Mouse (Mus musculus) heart, embryonic 15.5 days (tissue): ENCODE measurements at regions not wholly inside any gene's neighbourhood (a gene's known extent, or its start where the extent isn't known, plus 50 kb on each side); places are given as distances from the start of the nearest gene placed in this dataset.

Experiments used
- ATAC-seq: fragments of 200-750 bp; cut with Nextera tagmentation; replicated peaks from 2 replicates; pipeline ENCODE4 v1.8.0; 2017; ENCODE audit warnings: low read depth, moderate TSS enrichment; ENCODE audit not compliant: insufficient number of reproducible peaks, insufficient read depth, low FRiP score
- H3K27ac ChIP-seq: fragments of 300-500 bp; sonication (generic); 2 replicates; pipeline ENCODE4 v1.5.1; 2015; ENCODE audit warnings: mild to moderate bottlenecking, inconsistent platforms
- H3K27me3 ChIP-seq: fragments of 300-500 bp; sonication (generic); 2 replicates; pipeline ENCODE4 v1.6.1; 2015; ENCODE audit warnings: inconsistent platforms
- H3K36me3 ChIP-seq: fragments of 300-500 bp; sonication (generic); 2 replicates; pipeline ENCODE4 v1.6.1; 2015; ENCODE audit warnings: mild to moderate bottlenecking, inconsistent platforms
- H3K4me1 ChIP-seq: fragments of 300-500 bp; sonication (generic); replicated peaks from 2 replicates; pipeline ENCODE4 v1.6.1; 2015; ENCODE audit warnings: inconsistent platforms
- H3K4me2 ChIP-seq: fragments of 300-500 bp; sonication (generic); 2 replicates; pipeline ENCODE4 v1.6.1; 2015; ENCODE audit warnings: inconsistent platforms, mild to moderate bottlenecking, moderate library complexity
- H3K4me3 ChIP-seq: fragments of 300-500 bp; sonication (generic); 2 replicates; pipeline ENCODE4 v1.5.1; 2015; ENCODE audit warnings: mild to moderate bottlenecking, inconsistent platforms
- H3K9ac ChIP-seq: fragments of 300-500 bp; sonication (generic); 2 replicates; pipeline ENCODE4 v1.6.1; 2015; ENCODE audit warnings: mild to moderate bottlenecking, inconsistent platforms
- H3K9me3 ChIP-seq: fragments of 300-500 bp; sonication (generic); replicated peaks from 2 replicates; pipeline ENCODE4 v1.6.1; 2016; ENCODE audit warnings: inconsistent platforms
- WGBS: fragments of 180-500 bp; shearing (Covaris S2); methylation state at CpG from one replicate; pipeline ENCODE4 v1.1.7; 2015; ENCODE audit warnings: mixed read lengths; 5-methylcytosine and 5-hydroxymethylcytosine counted together

GRCm38 (mm10) chr6:95179993-95180392 is 63.0 kb downstream of the Kbtbd8 start:
- no peak overlapping the region for H3K4me3 ChIP-seq
- no peaks in the 10 kb centered on the region for H3K36me3 ChIP-seq
- no peaks in the 10 kb centered on the region for H3K27me3 ChIP-seq
- H3K9ac ChIP-seq, result no peak overlapping the region
- no peak overlapping the region for H3K27ac ChIP-seq
- H3K4me1 ChIP-seq, result no peaks in the 10 kb centered on the region
- ATAC-seq, result no peak
- 62% methylated on average over 2 of the region's 2 CpGs for WGBS
- no peaks in the 10 kb centered on the region for H3K9me3 ChIP-seq
- no peak overlapping the region for H3K4me2 ChIP-seq

- no peak overlapping the region for H3K9ac ChIP-seq
- H3K4me2 ChIP-seq, result no peak overlapping the region
- H3K27me3 ChIP-seq, result no peaks in the 10 kb centered on the region
- WGBS, result 9% methylated on average over 1 of the region's 1 CpGs
- no peak for ATAC-seq
- no peak overlapping the region for H3K27ac ChIP-seq
- H3K4me3 ChIP-seq, result no peak overlapping the region
- no peaks in the 10 kb centered on the region for H3K36me3 ChIP-seq
- 0 out of 2 replicates have a peak, but pooled peaks cover 2% of the 10 kb centered on the region for H3K4me1 ChIP-seq
- H3K9me3 ChIP-seq, result no peaks in the 10 kb centered on the region
These were observed 65.2 kb downstream of the Kbtbd8 start for GRCm38 (mm10) chr6:95182238-95182637.

- Histone ChIP-seq H3K4me1 (0 out of 2 replicates have a peak, but pooled peaks cover 2% of the 10 kb centered on the region), H3K27ac (no peak overlapping the region), H3K27me3 (no peaks in the 10 kb centered on the region), H3K4me3 (no peak overlapping the region), H3K4me2 (no peak overlapping the region), H3K36me3 (no peaks in the 10 kb centered on the region), H3K9ac (no peak overlapping the region), H3K9me3 (no peaks in the 10 kb centered on the region)
- ATAC-seq, result no peak
- 62% methylated on average over 7 of the region's 7 CpGs for WGBS
These were observed 68.3 kb downstream of the Kbtbd8 start for GRCm38 (mm10) chr6:95185074-95185931.

GRCm38 (mm10) chr6:95196631-95197030 is 79.6 kb downstream of the Kbtbd8 start:
- Histone ChIP-seq H3K9me3 (no peaks in the 10 kb centered on the region), H3K4me1 (no peaks in the 10 kb centered on the region), H3K27ac (no peak overlapping the region), H3K4me2 (no peak overlapping the region), H3K4me3 (no peak overlapping the region), H3K27me3 (no peaks in the 10 kb centered on the region), H3K9ac (no peak overlapping the region), H3K36me3 (no peaks in the 10 kb centered on the region)
- 73% methylated on average over 2 of the region's 2 CpGs for WGBS
- ATAC-seq, result no peak

GRCm38 (mm10) chr6:95198611-95199010 is 81.6 kb downstream of the Kbtbd8 start:
- Histone ChIP-seq H3K27me3 (no peaks in the 10 kb centered on the region), H3K4me2 (no peak overlapping the region), H3K27ac (no peak overlapping the region), H3K4me3 (no peak overlapping the region), H3K36me3 (no peaks in the 10 kb centered on the region), H3K4me1 (no peaks in the 10 kb centered on the region), H3K9me3 (no peaks in the 10 kb centered on the region), H3K9ac (no peak overlapping the region)
- 79% methylated on average over 6 of the region's 6 CpGs for WGBS
- ATAC-seq, result no peak

- Histone ChIP-seq H3K36me3 (no peaks in the 10 kb centered on the region), H3K27ac (no peak overlapping the region), H3K9me3 (no peaks in the 10 kb centered on the region), H3K27me3 (no peaks in the 10 kb centered on the region), H3K4me1 (no peaks in the 10 kb centered on the region), H3K9ac (no peak overlapping the region), H3K4me2 (no peak overlapping the region), H3K4me3 (no peak overlapping the region)
- ATAC-seq, result no peak
- 41% methylated on average over 6 of the region's 6 CpGs for WGBS
These were observed 85.3 kb downstream of the Kbtbd8 start for GRCm38 (mm10) chr6:95202291-95202790.

GRCm38 (mm10) chr6:95202978-95203377 is 85.9 kb downstream of the Kbtbd8 start:
- no peak for ATAC-seq
- no peak overlapping the region for H3K4me2 ChIP-seq
- WGBS, result 80% methylated on average over 9 of the region's 9 CpGs
- H3K27ac ChIP-seq, result no peak overlapping the region
- H3K4me1 ChIP-seq, result no peaks in the 10 kb centered on the region
- no peaks in the 10 kb centered on the region for H3K36me3 ChIP-seq
- H3K4me3 ChIP-seq, result no peak overlapping the region
- no peaks in the 10 kb centered on the region for H3K27me3 ChIP-seq
- H3K9ac ChIP-seq, result no peak overlapping the region
- no peaks in the 10 kb centered on the region for H3K9me3 ChIP-seq

GRCm38 (mm10) chr6:95204231-95204630 is 87.2 kb downstream of the Kbtbd8 start:
- no peak overlapping the region for H3K27ac ChIP-seq
- 49% methylated on average over 3 of the region's 3 CpGs for WGBS
- H3K27me3 ChIP-seq, result no peaks in the 10 kb centered on the region
- no peaks in the 10 kb centered on the region for H3K36me3 ChIP-seq
- no peaks in the 10 kb centered on the region for H3K9me3 ChIP-seq
- no peaks in the 10 kb centered on the region for H3K4me1 ChIP-seq
- no peak overlapping the region for H3K9ac ChIP-seq
- H3K4me3 ChIP-seq, result no peak overlapping the region
- no peak overlapping the region for H3K4me2 ChIP-seq
- no peak for ATAC-seq

GRCm38 (mm10) chr6:95207063-95207462 is 90.0 kb downstream of the Kbtbd8 start:
- no peak for ATAC-seq
- Histone ChIP-seq H3K4me2 (no peak overlapping the region), H3K4me1 (no peaks in the 10 kb centered on the region), H3K9ac (no peak overlapping the region), H3K27me3 (no peaks in the 10 kb centered on the region), H3K4me3 (no peak overlapping the region), H3K36me3 (no peaks in the 10 kb centered on the region), H3K27ac (no peak overlapping the region), H3K9me3 (no peaks in the 10 kb centered on the region)
- WGBS, result 28% methylated on average over 2 of the region's 2 CpGs

GRCm38 (mm10) chr6:95217431-95217830 is 100.4 kb downstream of the Kbtbd8 start:
- Histone ChIP-seq H3K9ac (no peak overlapping the region), H3K4me2 (no peak overlapping the region), H3K36me3 (no peaks in the 10 kb centered on the region), H3K27me3 (no peaks in the 10 kb centered on the region), H3K9me3 (no peaks in the 10 kb centered on the region), H3K27ac (no peak overlapping the region), H3K4me1 (no peaks in the 10 kb centered on the region), H3K4me3 (no peak overlapping the region)
- WGBS, result 33% methylated on average over 6 of the region's 6 CpGs
- no peak for ATAC-seq

GRCm38 (mm10) chr6:95218830-95219229 is 101.8 kb downstream of the Kbtbd8 start:
- Histone ChIP-seq H3K4me2 (no peak overlapping the region), H3K27ac (no peak overlapping the region), H3K9me3 (no peaks in the 10 kb centered on the region), H3K27me3 (no peaks in the 10 kb centered on the region), H3K9ac (no peak overlapping the region), H3K4me3 (no peak overlapping the region), H3K36me3 (no peaks in the 10 kb centered on the region), H3K4me1 (no peaks in the 10 kb centered on the region)
- WGBS, result 61% methylated on average over 3 of the region's 3 CpGs
- no peak for ATAC-seq

GRCm38 (mm10) chr6:95223537-95223936 is 98.4 kb upstream of the Gm10234 start:
- no peak for ATAC-seq
- no peak overlapping the region for H3K27ac ChIP-seq
- no peaks in the 10 kb centered on the region for H3K4me1 ChIP-seq
- 24% methylated on average over 7 of the region's 7 CpGs for WGBS
- no peak overlapping the region for H3K4me2 ChIP-seq
- H3K9me3 ChIP-seq, result no peaks in the 10 kb centered on the region
- no peak overlapping the region for H3K9ac ChIP-seq
- H3K4me3 ChIP-seq, result no peak overlapping the region
- H3K36me3 ChIP-seq, result no peaks in the 10 kb centered on the region
- H3K27me3 ChIP-seq, result no peaks in the 10 kb centered on the region
